Mouse (Mus musculus): ENCODE measurements around the gene Gm20873. TPM values are rescaled to one million over a fixed set of nuclear protein-coding genes. Genes with fewer than 3 reads are reported as not detected.
"Not testable (repeated sequence)": the region's sequence is repeated elsewhere in the genome, so short reads cannot be mapped to it uniquely, and the experiment has no call there.

The Gm20873 gene
- total RNA-seq (2021): not detected
- long read RNA-seq, experiment 1: 0 reads
- long read RNA-seq, experiment 2: 0 reads

DNA sequence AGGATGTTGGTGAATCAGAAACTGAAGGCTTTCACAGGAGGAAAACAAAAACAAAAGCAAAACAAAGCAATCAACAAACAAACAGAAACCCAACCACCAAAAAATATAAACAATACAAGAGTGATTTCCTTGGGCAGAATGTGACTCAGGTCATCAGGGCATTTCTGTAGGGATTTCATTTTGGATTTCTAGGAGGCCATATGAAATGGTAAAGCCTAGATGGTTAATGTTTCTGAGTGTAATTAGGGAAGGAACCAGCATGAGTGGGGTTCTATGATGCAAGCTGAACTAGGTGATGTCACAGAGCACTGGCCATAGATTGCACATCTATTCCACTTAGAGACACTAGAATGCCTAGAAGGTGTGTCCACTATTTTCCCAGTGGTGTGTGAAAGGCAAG is at the start of gene Gm20873:
Gene Gm20873 (plus strand): TSS at position 301 of the 400 bp plus-strand sequence.
- intact Hi-C loops (cut with DNase I); DNase-seq: not testable (repeated sequence)

DNA sequence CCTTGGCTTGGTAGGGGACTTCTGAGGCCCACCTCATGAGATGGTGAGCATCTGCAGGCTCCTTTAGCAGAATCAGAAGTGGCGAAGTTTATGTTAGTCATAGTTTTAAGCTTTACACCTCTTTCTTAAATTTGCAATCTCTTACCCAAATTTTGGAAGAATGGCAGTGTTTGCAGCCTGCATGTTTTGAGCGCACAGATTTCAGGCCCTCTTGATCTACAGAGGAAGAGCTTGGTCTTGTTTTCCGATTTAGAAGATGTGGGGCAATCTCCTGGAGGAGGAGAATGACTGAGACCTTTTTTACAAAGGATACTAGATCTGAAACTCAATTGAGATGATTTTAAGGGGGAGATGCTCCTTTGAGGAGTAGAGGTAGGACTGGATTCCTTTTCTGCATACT is 29.0 kb upstream of the Gm20873 start, which contains the start of gene Gm21746:
Gene Gm21746 (minus strand): TSS at position 101 of the 400 bp plus-strand sequence.
- DNase-seq; intact Hi-C loops (cut with DNase I): not testable (repeated sequence)

Other genes starting within 250 kb of the Gm20873 start
- not detected for gene Gm21746, start 29.1 kb upstream of the Gm20873 start, total RNA-seq (2021)

All from gastrocnemius, postnatal 36 days (tissue).